Mouse (Mus musculus) embryonic facial prominence, embryonic 11.5 days (tissue): ENCODE measurements around the gene Kctd11. TPM values are rescaled to one million over a fixed set of nuclear protein-coding genes. Genes with fewer than 3 reads are reported as not detected.
A peak's percentile ranks its signal among the peaks of the same experiment; 100 is the strongest.
"Not testable (repeated sequence)": the region's sequence is repeated elsewhere in the genome, so short reads cannot be mapped to it uniquely, and the experiment has no call there.

Experiments
- ATAC-seq: fragments of 200-750 bp; cut with Nextera tagmentation; replicated peaks from 2 replicates; pipeline ENCODE4 v1.8.0; 2017; ENCODE audit warnings: low read depth; ENCODE audit not compliant: insufficient number of reproducible peaks, low FRiP score, low TSS enrichment
- DNase-seq: peaks from one replicate; pipeline ENCODE4 v3.0.0-alpha.2; 2015; ENCODE audit warnings: low spot score
- H3K27ac ChIP-seq: fragments of 300-500 bp; sonication (generic); replicated peaks from 2 replicates; pipeline ENCODE4 v1.5.1; 2014; ENCODE audit warnings: mild to moderate bottlenecking, low read depth, low read length, control low read depth
- H3K27me3 ChIP-seq: fragments of 300-500 bp; sonication (generic); 2 replicates; pipeline ENCODE4 v1.6.1; 2014; ENCODE audit warnings: mild to moderate bottlenecking, low read length, moderate library complexity, mixed read lengths; ENCODE audit not compliant: control insufficient read depth, insufficient read depth
- H3K36me3 ChIP-seq: fragments of 300-500 bp; sonication (generic); replicated peaks from 2 replicates; pipeline ENCODE4 v1.6.1; 2014; ENCODE audit warnings: low read depth, mild to moderate bottlenecking, low read length, moderate library complexity, mixed read lengths; ENCODE audit not compliant: control insufficient read depth, insufficient read depth
- H3K4me1 ChIP-seq: fragments of 300-500 bp; sonication (generic); 2 replicates; pipeline ENCODE4 v1.6.1; 2014; ENCODE audit warnings: low read length, mixed read lengths; ENCODE audit not compliant: control insufficient read depth, insufficient read depth
- H3K4me2 ChIP-seq: fragments of 300-500 bp; sonication (generic); 2 replicates; pipeline ENCODE4 v1.6.1; 2014; ENCODE audit warnings: low read depth, mild to moderate bottlenecking, control low read depth, low read length, moderate library complexity
- H3K4me3 ChIP-seq: fragments of 300-500 bp; sonication (generic); 2 replicates; pipeline ENCODE4 v1.5.1; 2014; ENCODE audit warnings: low read depth, low read length, control low read depth
- H3K9ac ChIP-seq: fragments of 300-500 bp; sonication (generic); replicated peaks from 2 replicates; pipeline ENCODE4 v1.6.1; 2014; ENCODE audit warnings: mild to moderate bottlenecking, control low read depth, low read length
- H3K9me3 ChIP-seq: fragments of 300-500 bp; sonication (generic); replicated peaks from 2 replicates; pipeline ENCODE4 v1.6.1; 2016; ENCODE audit warnings: mild to moderate bottlenecking, low read length, inconsistent platforms, mixed read lengths; ENCODE audit not compliant: control insufficient read depth
- WGBS: fragments of 180-500 bp; shearing (Covaris S2); extraction: QIAGEN DNeasy Blood & Tissue Kit; methylation state at CpG from one replicate; pipeline ENCODE4 v1.1.7; 2014; 5-methylcytosine and 5-hydroxymethylcytosine counted together
- polyA plus RNA-seq: library from polyadenylated mRNA; unstranded; fragments of >200 nt; fragmentation: Nextera tagmentation; extraction: Ambion mirVana; gene quantifications from 2 replicates; pipeline ENCODE4 v1.2.1, GENCODE M21; 2014

Gene Kctd11
- polyA plus RNA-seq, 1 experiment from 2014 or later, result 3.2 TPM

DNA sequence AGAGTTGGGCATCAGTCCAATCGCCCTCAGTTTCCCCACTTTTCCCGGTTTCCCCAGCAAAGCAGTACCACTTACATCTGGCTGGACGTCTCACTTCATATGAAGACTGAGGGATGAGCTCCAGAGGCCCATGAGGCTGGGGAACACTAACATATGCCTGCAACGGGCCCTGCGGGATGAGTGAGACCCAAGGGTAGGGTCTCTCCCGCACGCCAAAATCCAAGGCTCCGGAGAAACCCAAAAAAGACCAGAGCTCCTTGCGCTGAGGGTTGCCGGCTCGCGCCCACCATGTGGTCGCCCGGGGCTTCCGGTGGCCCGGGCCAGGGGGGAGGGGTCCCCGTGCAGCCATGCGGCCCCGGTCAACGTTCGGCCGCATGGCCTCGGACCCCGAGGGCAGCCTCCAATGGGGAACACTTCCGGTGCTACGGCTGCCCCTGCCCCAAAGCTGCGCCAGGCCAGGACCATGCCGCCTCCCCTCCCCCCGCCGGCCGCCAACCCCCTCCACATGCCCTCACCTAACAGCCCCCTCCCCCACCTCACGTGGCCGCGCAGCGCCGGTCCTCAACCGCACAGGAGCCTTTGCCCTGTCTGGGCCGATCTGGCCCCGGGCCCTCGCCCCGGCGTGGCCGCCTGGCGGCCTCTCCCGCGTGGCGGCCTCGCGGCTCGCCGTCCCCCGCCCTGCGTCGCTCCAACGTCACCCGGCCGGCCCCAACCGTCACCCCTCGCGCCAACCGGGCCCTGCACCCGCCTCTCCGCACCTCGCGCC is 39.2 kb upstream of the Kctd11 start:
- H3K9me3 ChIP-seq, result no peaks in the 10 kb centered on the region
- ATAC-seq, result peak; percentile 6
- peak; percentile 55 for DNase-seq
- peak overlapping the region; percentile 96 for H3K9ac ChIP-seq
- WGBS, result under 1% methylated on average over 52 of the region's 65 CpGs
- peaks cover 8% of the 10 kb centered on the region; the same call in 1 of the 2 replicates for H3K4me1 ChIP-seq
- peak overlapping the region; percentile 89 for H3K27ac ChIP-seq
- no peaks in the 10 kb centered on the region for H3K27me3 ChIP-seq
- H3K4me3 ChIP-seq, result peak overlapping the region; percentile 97
- peak overlapping the region; percentile 82 for H3K4me2 ChIP-seq
- H3K36me3 ChIP-seq, result peaks cover 16% of the 10 kb centered on the region

DNA sequence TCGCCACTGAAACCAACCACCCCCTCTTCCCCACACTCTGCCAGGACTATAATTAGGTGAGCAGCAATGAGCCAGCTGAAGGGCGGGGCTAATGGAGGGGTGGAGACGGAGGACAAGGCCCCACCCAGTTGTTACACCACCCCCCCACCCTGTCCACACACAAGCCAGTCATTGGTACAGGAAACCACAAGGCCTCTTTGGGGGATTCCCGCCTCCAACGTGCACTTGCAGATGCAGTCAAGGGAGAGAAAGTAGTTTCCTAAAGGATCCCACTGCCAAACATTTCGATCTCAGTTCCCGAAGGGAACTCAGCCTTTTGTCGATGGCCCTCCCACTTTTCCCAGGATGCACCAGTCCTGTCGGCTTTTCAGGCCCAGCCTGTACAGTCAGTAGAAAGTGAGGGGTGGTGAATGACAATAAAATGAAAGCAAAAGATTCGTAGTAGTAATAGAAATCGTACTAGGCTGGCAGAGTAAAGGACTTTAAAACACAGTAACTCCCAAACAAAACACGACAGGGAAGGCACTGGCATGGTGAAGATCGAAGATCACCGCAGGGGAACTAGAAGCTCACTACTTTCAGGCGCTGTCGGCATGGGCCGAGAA is 38.6 kb upstream of the Kctd11 start:
- no peaks in the 10 kb centered on the region for H3K27me3 ChIP-seq
- no peaks in the 10 kb centered on the region for H3K9me3 ChIP-seq
- DNase-seq (peak; percentile 75), ATAC-seq (no peak)
- H3K9ac ChIP-seq, result peak overlapping the region; percentile 96
- WGBS, result 1% methylated on average over 17 of the region's 17 CpGs
- peaks cover 11% of the 10 kb centered on the region for H3K4me1 ChIP-seq
- peak overlapping the region; percentile 97 for H3K4me3 ChIP-seq
- H3K36me3 ChIP-seq, result peaks cover 22% of the 10 kb centered on the region
- peak overlapping the region; percentile 89 for H3K27ac ChIP-seq
- peak overlapping the region; percentile 82 for H3K4me2 ChIP-seq

DNA sequence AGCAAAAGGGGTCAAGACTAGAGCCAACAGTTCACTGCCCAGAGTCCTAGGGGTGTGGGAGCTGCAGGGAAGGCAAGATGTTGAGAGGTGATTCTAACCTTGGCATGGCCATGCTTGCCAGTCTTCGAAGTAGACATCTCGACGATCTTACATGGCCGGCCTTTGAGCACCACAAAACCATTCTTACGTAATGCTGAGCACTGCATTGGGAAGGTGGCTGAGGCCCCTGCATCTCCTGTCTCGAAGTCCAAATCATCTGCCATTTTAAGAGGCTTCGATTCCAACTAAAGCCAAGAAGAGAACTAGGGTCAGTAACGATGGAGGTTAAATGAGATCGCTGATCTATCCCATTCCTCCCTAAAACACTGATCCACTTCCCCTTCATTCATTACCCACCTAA is 37.8 kb upstream of the Kctd11 start:
- 84% methylated on average over 9 of the region's 9 CpGs for WGBS
- H3K9me3 ChIP-seq, result no peaks in the 10 kb centered on the region
- H3K4me2 ChIP-seq, result peak overlapping the region; percentile 82
- no peak overlapping the region for H3K27ac ChIP-seq
- no peaks in the 10 kb centered on the region for H3K27me3 ChIP-seq
- peaks cover 22% of the 10 kb centered on the region for H3K36me3 ChIP-seq
- H3K4me3 ChIP-seq, result peak overlapping the region; percentile 97
- peak overlapping the region; percentile 11; the same call in 1 of the 2 replicates for H3K9ac ChIP-seq
- peaks cover 12% of the 10 kb centered on the region for H3K4me1 ChIP-seq
- no peak for ATAC-seq
- no peak for DNase-seq

DNA sequence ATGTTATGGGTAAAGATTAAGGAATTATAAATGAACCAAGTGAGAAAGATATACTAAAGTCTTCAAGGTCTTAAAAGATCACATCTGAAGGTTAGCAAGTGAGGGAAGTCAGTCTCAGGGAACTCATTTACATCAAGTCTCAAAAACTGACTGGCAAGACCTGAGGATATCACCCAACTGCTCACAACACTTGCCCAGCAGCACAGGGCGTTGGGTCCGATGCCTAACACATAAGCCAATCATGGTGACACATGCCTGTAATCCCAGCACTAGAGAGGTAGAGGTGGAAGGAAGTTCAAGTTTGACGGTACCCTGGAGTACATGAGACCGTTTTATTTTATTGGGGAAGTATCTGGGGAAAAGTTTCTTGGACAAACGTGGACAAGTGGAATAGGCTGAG is 36.9 kb upstream of the Kctd11 start:
- no peak overlapping the region for H3K27ac ChIP-seq
- no peak overlapping the region for H3K4me3 ChIP-seq
- H3K9me3 ChIP-seq, result no peaks in the 10 kb centered on the region
- H3K9ac ChIP-seq, result no peak overlapping the region
- ATAC-seq (no peak), DNase-seq (no peak)
- peaks cover 22% of the 10 kb centered on the region for H3K36me3 ChIP-seq
- WGBS, result 85% methylated on average over 5 of the region's 5 CpGs
- H3K27me3 ChIP-seq, result no peaks in the 10 kb centered on the region
- H3K4me1 ChIP-seq, result peaks cover 12% of the 10 kb centered on the region
- no peak overlapping the region for H3K4me2 ChIP-seq

DNA sequence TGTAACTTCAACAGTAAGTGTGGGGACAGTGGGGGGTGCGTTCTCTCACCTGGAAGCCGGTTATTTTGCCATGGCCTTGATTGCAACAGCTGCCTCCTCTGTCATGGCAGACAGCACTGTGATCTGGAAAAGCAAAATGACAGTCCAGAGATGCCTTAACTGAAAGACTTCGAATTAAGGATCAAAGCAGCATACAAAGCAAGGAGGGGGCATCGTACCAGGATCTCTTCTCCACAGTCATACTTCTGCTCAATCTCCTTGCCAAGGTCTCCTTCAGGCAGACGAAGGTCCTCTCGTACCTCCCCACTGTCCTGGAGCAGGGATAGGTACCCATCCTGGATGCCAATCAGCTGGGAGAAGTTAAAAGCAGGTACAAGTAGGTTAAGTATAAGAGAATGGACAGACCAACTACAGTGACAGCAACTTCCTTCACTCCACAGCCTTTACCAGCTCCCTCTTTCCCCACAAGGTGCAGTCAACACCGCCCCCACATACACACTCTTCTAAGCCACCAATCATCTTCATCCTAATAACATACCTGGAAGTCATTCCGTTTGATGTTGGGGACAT is 36.3 kb upstream of the Kctd11 start:
- Histone ChIP-seq H3K9me3 (no peaks in the 10 kb centered on the region), H3K4me2 (no peak overlapping the region), H3K27ac (no peak overlapping the region), H3K9ac (no peak overlapping the region), H3K4me1 (peaks cover 12% of the 10 kb centered on the region), H3K4me3 (no peak overlapping the region), H3K36me3 (peaks cover 22% of the 10 kb centered on the region), H3K27me3 (no peaks in the 10 kb centered on the region)
- 83% methylated on average over 8 of the region's 8 CpGs for WGBS
- ATAC-seq (no peak), DNase-seq (no peak)

DNA sequence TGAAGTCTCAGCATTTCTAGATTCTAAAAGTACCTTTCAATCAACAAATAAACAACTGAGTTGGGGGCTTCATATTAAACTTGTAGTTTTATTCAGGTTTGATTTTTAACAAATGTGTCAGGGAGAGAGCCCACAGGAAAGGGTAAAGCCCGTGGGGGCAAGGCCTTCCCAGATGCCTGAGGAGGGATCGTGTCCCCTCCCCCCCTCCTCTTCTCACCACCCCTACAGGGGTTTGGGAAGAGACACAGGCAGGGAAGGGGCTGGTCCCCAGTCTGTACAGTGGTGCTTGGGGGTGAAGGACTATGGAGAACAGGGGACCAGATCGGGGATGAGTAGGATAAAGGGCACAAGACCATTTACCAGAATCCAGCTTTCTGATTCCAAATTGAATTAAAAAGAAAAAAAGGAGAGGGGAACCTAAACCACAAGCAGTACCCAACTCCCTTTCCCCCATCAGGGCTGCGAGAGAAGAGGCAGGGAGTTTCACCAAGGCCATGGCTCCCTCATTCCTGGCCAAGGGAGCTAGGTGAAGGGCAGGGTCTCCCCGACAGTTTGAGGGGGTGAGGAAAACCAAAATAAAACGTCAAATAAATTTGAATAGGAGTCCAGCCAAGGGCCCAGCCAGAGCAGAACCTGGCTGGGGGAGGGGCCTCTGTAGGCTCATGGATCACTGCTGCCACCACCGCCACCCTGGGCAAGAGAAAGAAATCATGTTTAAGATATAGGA is 35.6 kb upstream of the Kctd11 start:
- Histone ChIP-seq H3K4me1 (peaks cover 12% of the 10 kb centered on the region), H3K36me3 (peaks cover 26% of the 10 kb centered on the region)
- DNase-seq, H3K27ac ChIP-seq, H3K9me3 ChIP-seq, H3K4me2 ChIP-seq, H3K27me3 ChIP-seq, H3K4me3 ChIP-seq, ATAC-seq, H3K9ac ChIP-seq: not testable (repeated sequence)
- 71% methylated on average over 7 of the region's 7 CpGs for WGBS

DNA sequence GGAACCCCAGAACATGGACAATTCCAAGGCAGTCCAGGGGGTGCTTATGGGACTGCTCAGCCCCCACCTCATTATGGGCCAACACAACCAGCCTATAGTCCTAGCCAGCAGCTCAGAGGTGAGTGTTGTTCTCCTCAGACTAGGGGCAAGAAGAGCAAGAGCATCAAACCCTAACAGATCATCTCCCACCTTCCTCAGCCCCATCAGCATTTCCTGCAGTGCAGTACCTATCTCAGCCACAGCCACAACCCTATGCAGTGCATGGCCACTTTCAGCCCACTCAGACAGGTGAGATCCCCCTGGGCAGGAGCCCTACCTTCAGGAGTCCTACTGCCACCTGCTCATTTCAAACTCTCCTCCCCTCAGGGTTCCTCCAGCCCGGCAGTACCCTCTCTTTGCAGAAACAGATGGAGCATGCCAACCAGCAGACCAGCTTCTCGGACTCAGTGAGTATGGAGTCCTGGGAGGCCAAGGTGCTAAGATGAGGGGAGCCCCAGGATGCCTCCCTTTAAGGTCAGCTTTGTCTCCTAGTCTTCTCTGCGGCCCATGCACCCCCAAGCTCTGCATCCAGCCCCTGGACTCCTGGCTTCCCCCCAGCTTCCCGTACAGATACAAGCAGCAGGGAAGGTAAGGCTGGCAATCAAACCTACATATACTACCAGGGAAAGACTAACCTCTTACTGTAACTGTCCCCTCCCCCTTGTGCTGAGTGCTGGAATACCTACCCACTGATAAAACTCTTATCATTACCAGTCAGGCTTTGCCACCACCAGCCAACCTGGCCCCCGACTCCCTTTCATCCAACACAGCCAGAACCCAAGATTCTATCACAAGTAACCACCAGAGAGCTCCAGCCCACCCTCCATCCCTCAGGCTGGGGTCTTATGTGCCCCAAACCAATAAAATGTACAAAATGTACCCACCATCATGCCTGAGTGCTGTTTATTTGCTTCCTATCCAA is 34.7 kb upstream of the Kctd11 start:
- Histone ChIP-seq H3K36me3 (peaks cover 29% of the 10 kb centered on the region), H3K4me3 (0 out of 2 replicates have a peak overlapping the region, but pooled peaks have one; percentile 5), H3K27ac (no peak overlapping the region), H3K9ac (no peak overlapping the region; the same call in 1 of the 2 replicates), H3K4me1 (peaks cover 12% of the 10 kb centered on the region), H3K4me2 (0 out of 2 replicates have a peak overlapping the region, but pooled peaks have one; percentile 1), H3K27me3 (no peaks in the 10 kb centered on the region), H3K9me3 (no peaks in the 10 kb centered on the region)
- 61% methylated on average over 5 of the region's 5 CpGs for WGBS
- no peak for DNase-seq
- no peak for ATAC-seq
